Mouse (Mus musculus): ENCODE data around the gene Zfp13. TPM values are rescaled to one million over a fixed set of nuclear protein-coding genes. Genes with fewer than 3 reads are reported as not detected.

Zfp13 gene
- total and polyA plus RNA-seq, 3 experiments, result 0.30 TPM; not detected in 2

- TF ChIP-seq ETS1 (conservative IDR thresholded peaks at IDR 0.05; ENCODE audit: low read depth, low read length) (peak; percentile 8; the same call in 1 of the 2 replicates), GABPA (IDR thresholded peaks at IDR 0.05; ENCODE audit: insufficient replicate concordance, low read depth, low read length) (no peak), TCF12 (IDR thresholded peaks at IDR 0.05; ENCODE audit: low read depth, low read length) (peak; percentile 67; the same call in 1 of the 2 replicates)
Observed at GRCm38 (mm10) chr17:23592208-23592925, 6.9 kb downstream of the Zfp13 start (continued).

DNA sequence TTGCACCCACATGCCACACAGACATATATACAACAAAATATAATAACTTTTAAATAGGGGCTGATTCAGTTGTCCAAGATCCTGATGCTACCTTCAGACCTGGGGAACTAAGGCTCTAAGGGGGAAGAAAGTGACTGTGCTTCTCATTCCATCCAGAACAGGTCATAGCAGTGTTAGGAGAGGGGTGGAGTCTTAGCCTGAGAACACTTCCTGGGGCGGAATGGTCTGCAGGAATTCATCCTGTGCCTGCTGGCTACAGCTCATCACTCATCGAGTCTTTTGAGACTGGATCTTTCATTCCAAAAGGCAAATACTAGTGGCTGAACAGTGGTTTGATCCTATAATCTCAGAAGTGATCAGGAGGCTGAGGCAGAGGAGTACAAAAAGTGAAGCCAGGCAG, 12.0 kb downstream of the Zfp13 start:
- TF ChIP-seq E2F4 (IDR thresholded peaks at IDR 0.05; ENCODE audit: insufficient replicate concordance, low read depth, low read length) (no peak), MXI1 (IDR thresholded peaks at IDR 0.05; ENCODE audit: low read depth, low read length) (no peak), MYC (IDR thresholded peaks at IDR 0.05; ENCODE audit: low read depth, low read length) (no peak), JUN (IDR thresholded peaks at IDR 0.05; ENCODE audit: insufficient read depth, low read depth, low read length) (no peak), UBTF (IDR thresholded peaks at IDR 0.05; ENCODE audit: low read depth, low read length) (no peak), CHD1 (IDR thresholded peaks at IDR 0.05; ENCODE audit: low read depth, low read length) (no peak), NRF1 (IDR thresholded peaks at IDR 0.05; ENCODE audit: low read depth, low read length) (no peak), TBP (conservative IDR thresholded peaks at IDR 0.05; ENCODE audit: low read depth, low read length) (no peak), ZNF384 (IDR thresholded peaks at IDR 0.05; ENCODE audit: low read depth, low read length) (no peak)
- peaks cover under 1 to 2% of the 10 kb centered on the region in 2 experiments; a peak in 2 of 4 replicates for H3K4me1 ChIP-seq (ENCODE audit: control insufficient read depth in 1 of 2, insufficient read depth in 2 of 2)
- H3K36me3 ChIP-seq (replicated peaks in 1 of 2; ENCODE audit: control insufficient read depth in 1 of 2, insufficient read depth in 1 of 2, low read length in 1 of 2), result no peaks in the 10 kb centered on the region
- dilution Hi-C loops (cut with MboI; ENCODE audit: extremely low pct_ligation_motif_present, extremely low pct_unique_long_range_greater_than_20kb, low sequenced_read_pairs), result no loop called here
- no peaks in the 10 kb centered on the region for H3K79me2 ChIP-seq (replicated peaks; ENCODE audit: control insufficient read depth, extremely low read depth, insufficient read depth, poor library complexity, severe bottlenecking)
- no peak overlapping the region for H3K4me3 ChIP-seq (replicated peaks in 1 of 3; ENCODE audit: low read depth in 2 of 3, low read length in 2 of 3, poor library complexity in 1 of 3)
- no peak overlapping the region for H3K4me2 ChIP-seq (ENCODE audit: insufficient read depth, low read depth, poor library complexity, severe bottlenecking)
- in situ Hi-C loops (cut with MboI; ENCODE audit: low pct_ligation_motif_present, low pct_unique_long_range_greater_than_20kb, low sequenced_read_pairs), result no loop called here
- DNase-seq (ENCODE audit: extremely low read depth), result no peak
- H3K9me3 ChIP-seq (replicated peaks; ENCODE audit: low read length), result no peaks in the 10 kb centered on the region
- peaks cover 68% of the 10 kb centered on the region for H3K27me3 ChIP-seq (replicated peaks)
- H3K9ac ChIP-seq (ENCODE audit: insufficient read depth, low read depth), result no peak overlapping the region
- no peak overlapping the region for H3K27ac ChIP-seq (ENCODE audit: insufficient read depth, low read depth)

GRCm38 (mm10) chr17:23585721-23586491, 13.4 kb downstream of the Zfp13 start:
- H3K4me2 ChIP-seq (ENCODE audit: insufficient read depth, low read depth, poor library complexity, severe bottlenecking), result no peak overlapping the region
- dilution Hi-C loops (cut with MboI; ENCODE audit: extremely low pct_ligation_motif_present, extremely low pct_unique_long_range_greater_than_20kb, low sequenced_read_pairs) (no loop called here), in situ Hi-C loops (cut with MboI; ENCODE audit: low pct_ligation_motif_present, low pct_unique_long_range_greater_than_20kb, low sequenced_read_pairs) (no loop called here)
- no peaks in the 10 kb centered on the region for H3K36me3 ChIP-seq (replicated peaks in 1 of 2; ENCODE audit: control insufficient read depth in 1 of 2, insufficient read depth in 1 of 2, low read length in 1 of 2)
- no peak overlapping the region for H3K27ac ChIP-seq (ENCODE audit: insufficient read depth, low read depth)
- H3K4me1 ChIP-seq (ENCODE audit: control insufficient read depth in 1 of 2, insufficient read depth in 2 of 2), result no peaks in the 10 kb centered on the region
- no peaks in the 10 kb centered on the region for H3K9me3 ChIP-seq (replicated peaks; ENCODE audit: low read length)
- TF ChIP-seq ZC3H11A (IDR thresholded peaks at IDR 0.05; ENCODE audit: low read depth, low read length), result no peak
- no peak for TF ChIP-seq HCFC1 (IDR thresholded peaks at IDR 0.05; ENCODE audit: low read depth, low read length)
- no peak for TF ChIP-seq ELF1 (IDR thresholded peaks at IDR 0.05; ENCODE audit: low read depth, low read length)
- no peak for TF ChIP-seq UBTF (IDR thresholded peaks at IDR 0.05; ENCODE audit: low read depth, low read length)
- no peak for TF ChIP-seq SMC3 (IDR thresholded peaks at IDR 0.05; ENCODE audit: low read depth, low read length)
- TF ChIP-seq TCF12 (IDR thresholded peaks at IDR 0.05; ENCODE audit: low read depth, low read length), result no peak
- no peak for TF ChIP-seq USF2 (conservative IDR thresholded peaks at IDR 0.05; ENCODE audit: low read depth, low read length)
- TF ChIP-seq NELFE (IDR thresholded peaks at IDR 0.05; ENCODE audit: low read depth, low read length), result no peak
- no peak for TF ChIP-seq KAT2A (IDR thresholded peaks at IDR 0.05; ENCODE audit: insufficient replicate concordance, low read length)
- no peak for TF ChIP-seq ETS1 (conservative IDR thresholded peaks at IDR 0.05; ENCODE audit: low read depth, low read length)
- no peak for TF ChIP-seq CHD2 (IDR thresholded peaks at IDR 0.05; ENCODE audit: low read length)
- no peak for TF ChIP-seq ZKSCAN1 (IDR thresholded peaks at IDR 0.05; ENCODE audit: borderline replicate concordance, low read depth, low read length)
- no peak for TF ChIP-seq MAFK (IDR thresholded peaks at IDR 0.05; ENCODE audit: insufficient replicate concordance, low read length)
- no peak for TF ChIP-seq POLR2A (IDR thresholded peaks at IDR 0.05; ENCODE audit: low read depth, low read length)
- TF ChIP-seq JUN (IDR thresholded peaks at IDR 0.05; ENCODE audit: insufficient read depth, low read depth, low read length), result no peak
- TF ChIP-seq RAD21 (IDR thresholded peaks at IDR 0.05; ENCODE audit: low read depth, low read length), result no peak
- no peak for TF ChIP-seq MAZ (IDR thresholded peaks at IDR 0.05; ENCODE audit: low read depth, low read length)
- no peak for TF ChIP-seq CHD1 (IDR thresholded peaks at IDR 0.05; ENCODE audit: low read depth, low read length)
- no peak for TF ChIP-seq SIN3A (IDR thresholded peaks at IDR 0.05; ENCODE audit: low read length)
- TF ChIP-seq POLR2AphosphoS2 (IDR thresholded peaks at IDR 0.05; ENCODE audit: low read depth, low read length), result no peak
- H3K4me3 ChIP-seq (replicated peaks in 1 of 3; ENCODE audit: low read depth in 2 of 3, low read length in 2 of 3, poor library complexity in 1 of 3), result no peak overlapping the region
- no peak overlapping the region for H3K9ac ChIP-seq (ENCODE audit: insufficient read depth, low read depth)
- DNase-seq (ENCODE audit: extremely low read depth), result no peak
- no peaks in the 10 kb centered on the region for H3K79me2 ChIP-seq (replicated peaks; ENCODE audit: control insufficient read depth, extremely low read depth, insufficient read depth, poor library complexity, severe bottlenecking)
- peaks cover 65% of the 10 kb centered on the region for H3K27me3 ChIP-seq (replicated peaks)

Data from CH12.LX (cell line).